Mouse (Mus musculus): ENCODE measurements around the gene Gm44579. TPM values are rescaled to one million over a fixed set of nuclear protein-coding genes. Genes with fewer than 3 reads are reported as not detected.

Gm44579 gene
- polyA plus RNA-seq, 1 experiment from 2014 or later: not detected

- WGBS: 80% methylated on average over 4 of the region's 4 CpGs
- DNase-seq (ENCODE audit: extremely low spot score, low spot score): no peak
- H3K9me3 ChIP-seq: no peaks in the 10 kb centered on the region
- H3K27me3 ChIP-seq (ENCODE audit: poor library complexity, severe bottlenecking): peaks cover 11% of the 10 kb centered on the region
- H3K4me1 ChIP-seq: peaks cover 19% of the 10 kb centered on the region
- no peaks in the 10 kb centered on the region for H3K36me3 ChIP-seq (replicated peaks)
- no peak overlapping the region for H3K4me3 ChIP-seq
- no peak overlapping the region for H3K27ac ChIP-seq
These were observed 36.3 kb downstream of the Gm44579 start for GRCm38 (mm10) chr15:98184456-98184855.

DNA sequence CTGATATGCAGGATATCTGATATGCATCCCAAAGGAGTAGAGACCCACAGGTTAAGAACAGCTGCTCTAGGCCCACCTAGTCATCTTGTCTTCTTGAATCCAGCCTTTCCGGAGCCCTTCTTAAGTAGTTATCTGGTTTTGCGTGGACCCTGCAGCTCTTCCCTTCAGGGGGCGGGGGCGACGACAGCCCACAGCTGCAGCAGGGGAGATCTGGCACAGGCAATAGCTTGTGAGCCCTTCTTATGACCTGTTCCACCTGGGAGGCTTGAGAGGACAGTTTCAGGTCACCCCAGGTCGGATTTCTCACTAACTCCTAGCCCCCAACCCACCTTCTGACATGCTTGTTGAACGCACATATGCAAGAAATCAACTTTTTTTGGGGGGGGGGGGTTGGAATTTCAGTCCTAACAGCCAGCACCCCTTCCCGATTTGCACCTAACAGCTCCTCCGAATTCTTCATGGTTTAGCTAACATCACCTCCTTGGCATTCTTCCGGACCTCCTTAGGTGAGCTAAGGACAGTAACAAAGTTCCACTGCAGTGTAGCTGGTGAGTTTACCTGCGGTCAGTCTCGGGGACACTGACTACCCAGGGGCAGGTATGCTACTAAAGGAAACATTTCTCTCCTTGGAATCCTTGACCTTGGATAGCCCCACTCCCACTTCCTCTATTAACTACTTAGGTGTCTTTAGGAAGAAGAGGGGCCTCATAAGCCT is 38.8 kb downstream of the Gm44579 start:
- Histone ChIP-seq H3K27ac (no peak overlapping the region), H3K4me1 (peaks cover 19% of the 10 kb centered on the region), H3K27me3 (ENCODE audit: poor library complexity, severe bottlenecking) (peaks cover 32% of the 10 kb centered on the region), H3K9me3 (no peaks in the 10 kb centered on the region), H3K4me3 (peak overlapping the region; percentile 61; the same call in 1 of the 2 replicates), H3K36me3 (replicated peaks) (no peaks in the 10 kb centered on the region)
- DNase-seq (ENCODE audit: extremely low spot score, low spot score): no peak
- 70% methylated on average over 12 of the region's 12 CpGs for WGBS

DNA sequence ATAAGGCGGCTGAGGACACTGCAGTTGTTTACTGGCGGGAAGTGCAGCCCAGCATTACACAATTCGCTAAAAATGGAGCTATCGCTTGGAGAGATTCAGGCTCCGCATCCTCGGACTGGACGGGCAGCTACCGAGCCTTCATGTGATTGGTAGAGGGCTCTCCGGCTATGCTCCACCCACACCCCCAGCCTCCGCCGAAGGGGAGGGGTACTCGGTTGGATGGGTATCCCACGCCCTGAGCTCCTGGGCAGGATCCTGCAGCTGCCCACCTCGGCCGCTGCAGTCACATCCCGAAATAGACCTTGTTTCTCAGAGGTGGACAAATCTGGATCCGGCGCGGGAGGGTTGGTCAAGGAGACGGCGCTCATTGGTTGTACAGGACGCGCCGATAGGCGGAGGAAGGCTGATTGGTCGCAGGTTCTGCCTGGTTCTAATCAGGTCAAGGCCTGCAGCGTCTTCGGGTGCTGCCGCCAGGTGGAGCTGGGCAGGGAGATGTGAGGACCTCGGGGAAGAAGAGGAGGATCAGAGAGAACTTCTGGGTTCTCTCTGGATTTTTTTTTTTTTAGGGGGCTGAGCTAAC is 39.6 kb downstream of the Gm44579 start:
- 0% methylated on average over 30 of the region's 30 CpGs for WGBS
- H3K27ac ChIP-seq: peak overlapping the region; percentile 84
- peak; percentile 95 for DNase-seq (ENCODE audit: extremely low spot score, low spot score)
- no peaks in the 10 kb centered on the region for H3K36me3 ChIP-seq (replicated peaks)
- H3K4me3 ChIP-seq: peak overlapping the region; percentile 61
- H3K4me1 ChIP-seq: peaks cover 19% of the 10 kb centered on the region
- H3K9me3 ChIP-seq: no peaks in the 10 kb centered on the region
- peaks cover 38% of the 10 kb centered on the region for H3K27me3 ChIP-seq (ENCODE audit: poor library complexity, severe bottlenecking)

- peak overlapping the region; percentile 61 for H3K4me3 ChIP-seq
- H3K27ac ChIP-seq: peak overlapping the region; percentile 84
- no peak for DNase-seq (ENCODE audit: extremely low spot score, low spot score)
- peaks cover 38% of the 10 kb centered on the region for H3K27me3 ChIP-seq (ENCODE audit: poor library complexity, severe bottlenecking)
- no peaks in the 10 kb centered on the region for H3K9me3 ChIP-seq
- WGBS: 7% methylated on average over 26 of the region's 26 CpGs
- no peaks in the 10 kb centered on the region for H3K36me3 ChIP-seq (replicated peaks)
- H3K4me1 ChIP-seq: peaks cover 19% of the 10 kb centered on the region
These were observed 40.1 kb downstream of the Gm44579 start for GRCm38 (mm10) chr15:98180567-98181131.

DNA sequence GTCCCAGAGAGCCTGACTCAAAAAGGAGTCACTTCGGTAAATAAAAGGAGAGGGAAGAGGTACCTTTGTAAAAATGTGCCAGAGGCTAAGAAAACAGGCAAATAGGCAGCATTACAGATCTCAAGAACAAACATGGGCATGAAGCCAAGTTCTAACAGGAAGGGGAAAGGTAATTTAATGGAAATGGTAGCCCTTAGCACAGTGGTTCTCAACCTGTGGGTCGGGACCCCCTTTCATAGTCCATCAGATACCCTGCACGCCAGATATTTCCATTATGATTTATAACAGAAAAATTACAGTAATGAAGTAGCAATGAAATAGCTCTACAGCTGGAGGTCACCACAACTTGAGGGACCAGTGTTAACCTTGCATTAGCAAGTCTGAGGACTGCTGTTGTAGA is 43.5 kb downstream of the Gm44579 start:
- Histone ChIP-seq H3K27ac (no peak overlapping the region), H3K4me1 (peaks cover 20% of the 10 kb centered on the region), H3K9me3 (no peaks in the 10 kb centered on the region), H3K36me3 (replicated peaks) (no peaks in the 10 kb centered on the region), H3K27me3 (ENCODE audit: poor library complexity, severe bottlenecking) (peaks cover 62% of the 10 kb centered on the region), H3K4me3 (no peak overlapping the region)
- 77% methylated on average over 3 of the region's 3 CpGs for WGBS
- DNase-seq (ENCODE audit: extremely low spot score, low spot score): no peak

- Histone ChIP-seq H3K9me3 (no peaks in the 10 kb centered on the region), H3K27me3 (ENCODE audit: poor library complexity, severe bottlenecking) (peaks cover 80% of the 10 kb centered on the region), H3K27ac (no peak overlapping the region), H3K4me3 (no peak overlapping the region), H3K4me1 (peaks cover 22% of the 10 kb centered on the region), H3K36me3 (replicated peaks) (no peaks in the 10 kb centered on the region)
- WGBS: 43% methylated on average over 8 of the region's 8 CpGs
- no peak for DNase-seq (ENCODE audit: extremely low spot score, low spot score)
These were observed 47.0 kb downstream of the Gm44579 start for GRCm38 (mm10) chr15:98173821-98174220.

- no peak overlapping the region for H3K4me3 ChIP-seq
- DNase-seq (ENCODE audit: extremely low spot score, low spot score): no peak
- no peak overlapping the region for H3K27ac ChIP-seq
- peaks cover 39% of the 10 kb centered on the region for H3K4me1 ChIP-seq
- no peaks in the 10 kb centered on the region for H3K36me3 ChIP-seq (replicated peaks)
- WGBS: 69% methylated on average over 5 of the region's 5 CpGs
- peaks cover 81% of the 10 kb centered on the region for H3K27me3 ChIP-seq (ENCODE audit: poor library complexity, severe bottlenecking)
- no peaks in the 10 kb centered on the region for H3K9me3 ChIP-seq
These were observed 48.7 kb downstream of the Gm44579 start for GRCm38 (mm10) chr15:98172113-98172512.

DNA sequence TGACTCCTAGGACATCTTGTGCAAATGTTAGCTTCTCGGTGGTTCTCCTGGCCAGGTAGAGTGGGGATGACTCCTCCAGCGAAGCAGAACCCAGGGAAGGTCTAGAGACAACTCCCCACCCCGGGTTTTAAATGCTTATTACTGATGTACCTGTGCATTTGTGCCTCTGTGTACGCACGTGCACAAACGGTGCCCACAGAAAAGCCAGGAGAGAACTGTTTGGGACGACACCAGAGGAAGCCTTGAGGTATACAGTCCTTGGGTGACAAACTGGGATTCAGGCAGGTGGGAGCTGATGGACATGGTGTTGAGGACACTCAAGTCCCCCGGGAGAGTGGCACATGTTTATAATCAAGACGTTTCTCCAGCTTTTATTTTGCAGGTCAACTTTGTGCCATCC is 49.9 kb downstream of the Gm44579 start:
- Histone ChIP-seq H3K27ac (no peak overlapping the region), H3K4me3 (no peak overlapping the region), H3K36me3 (replicated peaks) (no peaks in the 10 kb centered on the region), H3K4me1 (peaks cover 48% of the 10 kb centered on the region), H3K27me3 (ENCODE audit: poor library complexity, severe bottlenecking) (peaks cover 86% of the 10 kb centered on the region), H3K9me3 (no peaks in the 10 kb centered on the region)
- DNase-seq (ENCODE audit: extremely low spot score, low spot score): no peak
- 79% methylated on average over 9 of the region's 9 CpGs for WGBS

DNA sequence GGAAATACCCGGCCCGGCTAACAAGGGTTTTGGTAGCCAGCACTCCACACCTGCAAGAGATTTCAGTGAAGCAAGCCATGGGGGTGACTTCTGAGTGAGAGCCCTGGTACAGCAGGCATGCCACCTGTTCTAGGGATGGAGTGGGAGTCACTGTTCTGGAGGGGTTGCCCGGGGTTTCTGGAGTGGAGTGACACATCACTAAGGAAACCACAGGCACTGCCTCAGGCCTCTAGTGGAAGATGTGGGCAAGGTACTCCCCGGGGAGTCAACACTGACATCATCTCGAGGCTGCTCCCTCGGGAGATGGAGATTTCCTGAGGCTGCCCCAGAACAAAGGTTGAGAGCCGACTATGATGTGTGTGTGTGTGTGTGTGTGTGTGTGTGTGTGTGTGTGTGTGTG is 50.4 kb downstream of the Gm44579 start:
- H3K4me1 ChIP-seq: peaks cover 48% of the 10 kb centered on the region
- WGBS: 52% methylated on average over 7 of the region's 7 CpGs
- no peaks in the 10 kb centered on the region for H3K36me3 ChIP-seq (replicated peaks)
- H3K4me3 ChIP-seq: peak overlapping the region; percentile 18; the same call in 1 of the 2 replicates
- no peak for DNase-seq (ENCODE audit: extremely low spot score, low spot score)
- peaks cover 91% of the 10 kb centered on the region for H3K27me3 ChIP-seq (ENCODE audit: poor library complexity, severe bottlenecking)
- H3K9me3 ChIP-seq: no peaks in the 10 kb centered on the region
- H3K27ac ChIP-seq: no peak overlapping the region

- 3% methylated on average over 19 of the region's 19 CpGs for WGBS
- DNase-seq (ENCODE audit: extremely low spot score, low spot score): no peak
- peak overlapping the region; percentile 87 for H3K27ac ChIP-seq
- H3K9me3 ChIP-seq: no peaks in the 10 kb centered on the region
- peaks cover 84% of the 10 kb centered on the region for H3K27me3 ChIP-seq (ENCODE audit: poor library complexity, severe bottlenecking)
- peaks cover 48% of the 10 kb centered on the region for H3K4me1 ChIP-seq
- H3K4me3 ChIP-seq: peak overlapping the region; percentile 63
- H3K36me3 ChIP-seq (replicated peaks): no peaks in the 10 kb centered on the region
These were observed 52.2 kb downstream of the Gm44579 start for GRCm38 (mm10) chr15:98168622-98169004.

DNA sequence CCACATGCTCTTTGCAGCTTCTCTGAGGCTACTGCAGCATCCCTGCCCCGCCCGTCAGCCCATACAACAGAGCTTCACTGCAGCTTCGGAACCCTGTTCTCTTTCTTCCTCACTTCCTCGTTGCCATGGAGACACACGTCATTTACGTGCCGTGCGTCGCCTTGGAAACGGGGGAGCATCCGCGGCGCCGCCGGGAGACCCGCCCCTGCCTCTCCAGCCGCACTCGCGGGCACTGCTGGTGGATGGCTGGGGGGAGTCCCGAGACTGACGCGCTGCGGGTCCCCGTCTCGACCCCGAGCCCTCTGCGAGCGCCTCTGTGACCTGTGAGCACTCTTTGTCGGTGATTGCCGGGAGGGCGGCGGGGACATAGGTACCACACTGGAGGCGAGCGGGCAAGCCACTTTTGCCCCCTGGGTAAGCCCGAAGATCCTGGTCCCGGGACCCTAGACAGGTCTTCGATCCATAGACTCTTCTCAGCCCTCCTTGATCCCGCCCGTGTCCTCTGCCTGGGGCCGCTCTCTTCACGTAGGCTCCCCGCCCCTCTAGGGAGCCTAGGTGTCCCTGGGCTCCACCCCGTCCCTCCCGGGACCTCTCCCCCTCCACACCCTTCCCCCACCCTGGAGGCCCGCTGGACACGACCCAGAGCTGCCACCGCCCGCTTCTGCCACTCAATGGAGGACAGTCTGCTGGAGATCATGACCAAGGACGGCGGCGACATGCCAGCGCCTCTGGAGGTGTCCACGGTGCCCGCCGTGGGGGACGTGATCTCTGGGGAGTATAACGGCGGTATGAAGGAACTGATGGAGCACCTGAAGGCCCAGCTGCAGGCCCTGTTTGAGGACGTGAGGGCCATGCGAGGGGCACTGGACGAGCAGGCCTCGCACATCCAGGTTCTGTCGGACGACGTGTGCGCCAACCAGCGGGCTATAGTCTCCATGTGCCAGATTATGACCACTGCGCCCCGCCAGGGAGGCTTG is 52.8 kb downstream of the Gm44579 start:
- H3K4me1 ChIP-seq: peaks cover 48% of the 10 kb centered on the region
- DNase-seq (ENCODE audit: extremely low spot score, low spot score): peak; percentile 93
- no peaks in the 10 kb centered on the region for H3K9me3 ChIP-seq
- H3K4me3 ChIP-seq: peak overlapping the region; percentile 63
- under 1% methylated on average over 69 of the region's 69 CpGs for whole genome bisulfite sequencing
- peaks cover 78% of the 10 kb centered on the region for H3K27me3 ChIP-seq (ENCODE audit: poor library complexity, severe bottlenecking)
- H3K36me3 ChIP-seq (replicated peaks): no peaks in the 10 kb centered on the region
- H3K27ac ChIP-seq: peak overlapping the region; percentile 87

DNA sequence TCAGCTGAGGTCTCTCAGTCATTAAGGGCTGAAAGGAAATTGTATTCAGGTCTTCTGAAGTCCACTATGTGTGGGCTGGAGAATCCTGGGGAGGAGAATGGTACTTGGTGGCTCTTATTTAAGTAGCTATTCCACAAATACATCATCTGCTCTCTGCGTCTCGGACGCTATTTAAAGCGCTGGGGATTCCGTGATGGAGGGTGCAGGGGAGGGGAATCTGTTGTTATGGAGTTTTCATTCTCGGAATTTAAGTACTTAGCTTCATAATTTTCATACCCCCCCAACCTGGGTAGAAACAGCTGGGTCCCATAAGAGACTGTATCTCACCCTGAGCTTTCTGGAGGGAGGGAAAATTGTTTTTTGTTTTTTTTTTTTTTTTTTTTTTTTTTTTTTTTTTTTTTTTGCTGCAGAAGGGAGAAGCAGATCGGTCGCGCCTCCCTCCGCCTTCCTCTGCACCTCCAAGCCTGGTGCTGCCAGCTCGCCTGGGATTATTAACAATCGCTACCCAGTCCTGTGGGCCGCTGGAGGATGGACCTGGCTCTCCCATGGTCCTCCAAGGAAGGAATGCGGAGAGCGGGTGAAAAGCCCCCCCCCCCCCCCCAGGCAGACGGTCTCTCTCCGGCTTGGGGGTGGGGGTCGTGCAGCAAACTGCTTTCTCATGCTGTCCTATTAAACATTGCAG is 53.7 kb downstream of the Gm44579 start, which contains the start of gene Ccdc184:
TSS of gene Ccdc184 (plus strand) at position 196 of the 682 bp plus-strand sequence.
- Histone ChIP-seq H3K36me3 (replicated peaks) (no peaks in the 10 kb centered on the region), H3K9me3 (no peaks in the 10 kb centered on the region), H3K4me1 (peaks cover 45% of the 10 kb centered on the region), H3K27ac (peak within 1 kb of the TSS; percentile 87), H3K27me3 (ENCODE audit: poor library complexity, severe bottlenecking) (peaks cover 70% of the 10 kb centered on the region), H3K4me3 (peak within 1 kb of the TSS; percentile 63)
- no peak for DNase-seq (ENCODE audit: extremely low spot score, low spot score)
- WGBS: 4% methylated on average over 17 of the region's 18 CpGs

Data from forebrain, embryonic 10.5 days (tissue).